Mouse (Mus musculus): ENCODE data around the gene Aqp3. TPM values are rescaled to one million over a fixed set of nuclear protein-coding genes. Genes with fewer than 3 reads are reported as not detected.

Gene Aqp3
- total and polyA plus RNA-seq, 3 experiments: not detected

DNA sequence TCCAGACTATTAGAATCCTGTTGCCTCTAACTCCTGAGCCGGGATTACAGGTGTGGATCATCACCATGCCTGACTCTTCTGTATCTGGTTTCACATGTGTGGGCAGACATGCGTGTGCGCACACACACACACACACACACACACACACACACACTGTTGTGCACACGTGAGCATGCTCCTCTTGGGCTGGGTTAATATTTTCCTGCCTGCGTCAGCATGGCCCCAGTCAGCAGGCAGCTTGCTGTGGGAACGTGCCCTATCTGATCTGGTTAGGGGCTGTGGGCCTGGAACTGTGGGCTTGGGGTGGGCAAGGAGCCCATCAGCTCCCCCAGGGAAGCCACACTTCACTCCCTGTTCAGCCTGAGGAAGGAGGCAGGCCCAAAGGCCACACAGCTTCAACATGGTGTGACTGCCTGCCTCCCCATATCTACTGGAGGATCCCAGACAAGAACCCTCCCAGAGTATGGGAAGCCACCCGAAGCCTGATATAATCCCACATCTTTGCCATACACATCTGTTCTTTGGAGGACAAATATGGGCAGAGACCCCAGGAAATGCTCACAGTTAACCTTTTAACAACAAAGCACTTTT, 41.1 kb downstream of the Aqp3 start:
- in situ Hi-C loops (cut with MboI; ENCODE audit: low pct_ligation_motif_present, low pct_unique_long_range_greater_than_20kb, low sequenced_read_pairs) (no loop called here), dilution Hi-C loops (cut with MboI; ENCODE audit: extremely low pct_ligation_motif_present, extremely low pct_unique_long_range_greater_than_20kb, low sequenced_read_pairs) (no loop called here)

DNA sequence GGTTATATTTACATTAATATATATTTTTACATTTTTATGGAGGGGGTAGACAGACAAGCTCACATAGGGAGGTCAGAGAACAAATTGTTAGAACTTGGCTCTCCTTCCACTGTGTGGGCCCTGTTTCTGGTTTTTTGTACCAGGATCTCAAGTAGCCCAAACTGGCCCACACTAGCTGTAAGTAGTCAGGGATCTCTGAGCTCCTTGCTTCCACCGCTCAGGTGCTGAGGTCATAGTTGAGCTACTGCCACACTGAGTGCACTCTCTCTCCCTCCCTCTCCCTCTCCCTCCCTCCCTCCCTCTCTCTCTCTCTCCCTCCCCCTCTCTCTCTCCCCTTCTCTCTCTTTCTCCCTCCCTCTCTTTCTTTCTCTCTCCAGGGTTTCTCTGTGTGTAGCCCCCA, 41.7 kb downstream of the Aqp3 start:
- in situ Hi-C loops (cut with MboI; ENCODE audit: low pct_ligation_motif_present, low pct_unique_long_range_greater_than_20kb, low sequenced_read_pairs) (no loop called here), dilution Hi-C loops (cut with MboI; ENCODE audit: extremely low pct_ligation_motif_present, extremely low pct_unique_long_range_greater_than_20kb, low sequenced_read_pairs) (no loop called here)
- H3K27me3 ChIP-seq (replicated peaks): peaks cover 5% of the 10 kb centered on the region

More for the DNA sequence above, 41.1 kb downstream of the Aqp3 start:
- no peak overlapping the region; the same call in 1 of the 2 replicates for H3K27ac ChIP-seq (ENCODE audit: insufficient read depth, low read depth)
- H3K9me3 ChIP-seq (replicated peaks; ENCODE audit: low read length): no peaks in the 10 kb centered on the region
- no peak overlapping the region for H3K9ac ChIP-seq (ENCODE audit: insufficient read depth, low read depth)
- no peaks in the 10 kb centered on the region; a peak in 1 of 4 replicates for H3K4me1 ChIP-seq (ENCODE audit: control insufficient read depth in 1 of 2, insufficient read depth in 2 of 2)
- peaks cover 7% of the 10 kb centered on the region for H3K27me3 ChIP-seq (replicated peaks)
- H3K36me3 ChIP-seq (replicated peaks in 1 of 2; ENCODE audit: control insufficient read depth in 1 of 2, insufficient read depth in 1 of 2, low read length in 1 of 2): no peaks in the 10 kb centered on the region
- no peak for DNase-seq (ENCODE audit: extremely low read depth)
- TF ChIP-seq ZNF384 (IDR thresholded peaks at IDR 0.05; ENCODE audit: low read depth, low read length) (no peak), TCF12 (IDR thresholded peaks at IDR 0.05; ENCODE audit: low read depth, low read length) (no peak), MXI1 (IDR thresholded peaks at IDR 0.05; ENCODE audit: low read depth, low read length) (no peak)
- no peaks in the 10 kb centered on the region for H3K79me2 ChIP-seq (replicated peaks; ENCODE audit: control insufficient read depth, extremely low read depth, insufficient read depth, poor library complexity, severe bottlenecking)
- H3K4me2 ChIP-seq (ENCODE audit: insufficient read depth, low read depth, poor library complexity, severe bottlenecking): no peak overlapping the region
- H3K4me3 ChIP-seq (replicated peaks in 1 of 3; ENCODE audit: low read depth in 2 of 3, low read length in 2 of 3, poor library complexity in 1 of 3): no peak overlapping the region

GRCm38 (mm10) chr4:41055111-41055510, 42.9 kb downstream of the Aqp3 start:
- H3K36me3 ChIP-seq (replicated peaks in 1 of 2; ENCODE audit: control insufficient read depth in 1 of 2, insufficient read depth in 1 of 2, low read length in 1 of 2): no peaks in the 10 kb centered on the region
- H3K9ac ChIP-seq (ENCODE audit: insufficient read depth, low read depth): no peak overlapping the region
- no peak for DNase-seq (ENCODE audit: extremely low read depth)
- peaks cover 0 to 7% of the 10 kb centered on the region in 2 experiments; a peak in 3 of 4 replicates for H3K4me1 ChIP-seq (ENCODE audit: control insufficient read depth in 1 of 2, insufficient read depth in 2 of 2)
- H3K9me3 ChIP-seq (replicated peaks; ENCODE audit: low read length): no peaks in the 10 kb centered on the region
- H3K27ac ChIP-seq (ENCODE audit: insufficient read depth, low read depth): no peak overlapping the region
- dilution Hi-C loops (cut with MboI; ENCODE audit: extremely low pct_ligation_motif_present, extremely low pct_unique_long_range_greater_than_20kb, low sequenced_read_pairs) (no loop called here), in situ Hi-C loops (cut with MboI; ENCODE audit: low pct_ligation_motif_present, low pct_unique_long_range_greater_than_20kb, low sequenced_read_pairs) (no loop called here)
- H3K4me3 ChIP-seq (replicated peaks in 1 of 3; ENCODE audit: low read depth in 2 of 3, low read length in 2 of 3, poor library complexity in 1 of 3): no peak overlapping the region
- H3K4me2 ChIP-seq (ENCODE audit: insufficient read depth, low read depth, poor library complexity, severe bottlenecking): no peak overlapping the region
- no peaks in the 10 kb centered on the region for H3K79me2 ChIP-seq (replicated peaks; ENCODE audit: control insufficient read depth, extremely low read depth, insufficient read depth, poor library complexity, severe bottlenecking)
- TF ChIP-seq SMC3 (IDR thresholded peaks at IDR 0.05; ENCODE audit: low read depth, low read length) (no peak), PAX5 (IDR thresholded peaks at IDR 0.05; ENCODE audit: low read length) (no peak), NRF1 (IDR thresholded peaks at IDR 0.05; ENCODE audit: low read depth, low read length) (no peak), GABPA (IDR thresholded peaks at IDR 0.05; ENCODE audit: insufficient replicate concordance, low read depth, low read length) (no peak), POLR2A (IDR thresholded peaks at IDR 0.05; ENCODE audit: low read depth, low read length) (no peak)
- peaks cover 1% of the 10 kb centered on the region for H3K27me3 ChIP-seq (replicated peaks)

More for the DNA sequence above, 41.7 kb downstream of the Aqp3 start:
- Histone ChIP-seq H3K4me2 (ENCODE audit: insufficient read depth, low read depth, poor library complexity, severe bottlenecking) (no peak overlapping the region), H3K9ac (ENCODE audit: insufficient read depth, low read depth) (no peak overlapping the region), H3K9me3 (replicated peaks; ENCODE audit: low read length) (no peaks in the 10 kb centered on the region), H3K4me1 (ENCODE audit: control insufficient read depth in 1 of 2, insufficient read depth in 2 of 2) (peaks cover 0 to 1% of the 10 kb centered on the region in 2 experiments; a peak in 2 of 4 replicates), H3K79me2 (replicated peaks; ENCODE audit: control insufficient read depth, extremely low read depth, insufficient read depth, poor library complexity, severe bottlenecking) (no peaks in the 10 kb centered on the region), H3K27ac (ENCODE audit: insufficient read depth, low read depth) (no peak overlapping the region), H3K36me3 (replicated peaks in 1 of 2; ENCODE audit: control insufficient read depth in 1 of 2, insufficient read depth in 1 of 2, low read length in 1 of 2) (no peaks in the 10 kb centered on the region), H3K4me3 (replicated peaks in 1 of 3; ENCODE audit: low read depth in 2 of 3, low read length in 2 of 3, poor library complexity in 1 of 3) (no peak overlapping the region)
- DNase-seq (ENCODE audit: extremely low read depth): no peak
- TF ChIP-seq MAFK (IDR thresholded peaks at IDR 0.05; ENCODE audit: insufficient replicate concordance, low read length) (no peak), TBP (conservative IDR thresholded peaks at IDR 0.05; ENCODE audit: low read depth, low read length) (no peak), CTCF (conservative IDR thresholded peaks at IDR 0.05 in 1 of 2, IDR thresholded peaks at IDR 0.05 in 1 of 2; ENCODE audit: low read depth in 2 of 2, low read length in 2 of 2) (no peak), ZC3H11A (IDR thresholded peaks at IDR 0.05; ENCODE audit: low read depth, low read length) (no peak), TCF12 (IDR thresholded peaks at IDR 0.05; ENCODE audit: low read depth, low read length) (no peak), KAT2A (IDR thresholded peaks at IDR 0.05; ENCODE audit: insufficient replicate concordance, low read length) (no peak)

Measured in CH12.LX (cell line).